Mouse (Mus musculus) embryonic facial prominence, embryonic 15.5 days (tissue): ENCODE results near the gene Cyp2w1. TPM values are rescaled to one million over a fixed set of nuclear protein-coding genes. Genes with fewer than 3 reads are reported as not detected.

ENCODE experiments used
- ATAC-seq: fragments of 200-750 bp; cut with Nextera tagmentation; 2 replicates; pipeline ENCODE4 v1.8.0; 2017; ENCODE audit warnings: low read depth, moderate TSS enrichment; ENCODE audit not compliant: insufficient number of reproducible peaks, low FRiP score, low TSS enrichment
- H3K27ac ChIP-seq: fragments of 300-500 bp; sonication (generic); replicated peaks from 2 replicates; pipeline ENCODE4 v1.5.1; 2015; ENCODE audit warnings: mild to moderate bottlenecking, inconsistent platforms
- H3K27me3 ChIP-seq: fragments of 300-500 bp; sonication (generic); 2 replicates; pipeline ENCODE4 v1.6.1; 2015; ENCODE audit warnings: inconsistent platforms
- H3K36me3 ChIP-seq: fragments of 300-500 bp; sonication (generic); 2 replicates; pipeline ENCODE4 v1.6.1; 2015; ENCODE audit warnings: mild to moderate bottlenecking, inconsistent platforms
- H3K4me1 ChIP-seq: fragments of 300-500 bp; sonication (generic); 2 replicates; pipeline ENCODE4 v1.6.1; 2015; ENCODE audit warnings: inconsistent platforms
- H3K4me2 ChIP-seq: fragments of 300-500 bp; sonication (generic); replicated peaks from 2 replicates; pipeline ENCODE4 v1.6.1; 2015; ENCODE audit warnings: mild to moderate bottlenecking, inconsistent platforms
- H3K4me3 ChIP-seq: fragments of 300-500 bp; sonication (generic); replicated peaks from 2 replicates; pipeline ENCODE4 v1.5.1; 2015; ENCODE audit warnings: mild to moderate bottlenecking, inconsistent platforms
- H3K9ac ChIP-seq: fragments of 300-500 bp; sonication (generic); 2 replicates; pipeline ENCODE4 v1.6.1; 2015; ENCODE audit warnings: inconsistent platforms
- H3K9me3 ChIP-seq: fragments of 300-500 bp; sonication (generic); replicated peaks from 2 replicates; pipeline ENCODE4 v1.6.1; 2016; ENCODE audit warnings: inconsistent platforms
- WGBS: fragments of 180-500 bp; shearing (Covaris S2); methylation state at CpG from one replicate; pipeline ENCODE4 v1.1.7; 2015; 5-methylcytosine and 5-hydroxymethylcytosine counted together
- polyA plus RNA-seq: library from polyadenylated mRNA; unstranded; fragments of >200 nt; fragmentation: Nextera tagmentation; extraction: Ambion mirVana; gene quantifications from 2 replicates; pipeline ENCODE4 v1.2.1, GENCODE M21; 2015

Gene Cyp2w1
- polyA plus RNA-seq, 1 experiment from 2014 or later, result 32.3 TPM

- Histone ChIP-seq H3K36me3 (no peaks in the 10 kb centered on the region), H3K27ac (no peak overlapping the region), H3K27me3 (peaks cover 45% of the 10 kb centered on the region), H3K4me1 (peaks cover 21% of the 10 kb centered on the region; the same call in 1 of the 2 replicates), H3K4me2 (no peak overlapping the region), H3K9me3 (no peaks in the 10 kb centered on the region), H3K4me3 (no peak overlapping the region), H3K9ac (no peak overlapping the region)
- 65% methylated on average over 9 of the region's 9 CpGs for WGBS
- no peak for ATAC-seq
Measured at GRCm38 (mm10) chr5:139323260-139323924, 29.0 kb upstream of the Cyp2w1 start.

GRCm38 (mm10) chr5:139324045-139324491 lies 28.3 kb upstream of the Cyp2w1 start:
- peaks cover 45% of the 10 kb centered on the region for H3K27me3 ChIP-seq
- no peak overlapping the region for H3K9ac ChIP-seq
- H3K36me3 ChIP-seq, result no peaks in the 10 kb centered on the region
- no peak for ATAC-seq
- peak overlapping the region; percentile 99; the same call in 1 of the 2 replicates for H3K4me2 ChIP-seq
- 0 out of 2 replicates have a peak overlapping the region, but pooled peaks have one; percentile 6 for H3K4me3 ChIP-seq
- WGBS, result 56% methylated on average over 5 of the region's 5 CpGs
- no peaks in the 10 kb centered on the region for H3K9me3 ChIP-seq
- no peak overlapping the region for H3K27ac ChIP-seq
- peaks cover 21% of the 10 kb centered on the region; the same call in 1 of the 2 replicates for H3K4me1 ChIP-seq

GRCm38 (mm10) chr5:139324691-139325394 lies 27.6 kb upstream of the Cyp2w1 start:
- Histone ChIP-seq H3K9ac (peak overlapping the region; percentile 44), H3K4me2 (peak overlapping the region; percentile 99), H3K9me3 (no peaks in the 10 kb centered on the region), H3K27me3 (peaks cover 45% of the 10 kb centered on the region), H3K4me3 (peak overlapping the region; percentile 59), H3K36me3 (no peaks in the 10 kb centered on the region), H3K4me1 (peaks cover 21% of the 10 kb centered on the region; the same call in 1 of the 2 replicates), H3K27ac (no peak overlapping the region)
- 0 out of 2 replicates have a peak, but pooled peaks have one; percentile 16 for ATAC-seq
- 2% methylated on average over 43 of the region's 62 CpGs for WGBS

- Histone ChIP-seq H3K4me1 (peaks cover 21% of the 10 kb centered on the region; the same call in 1 of the 2 replicates), H3K36me3 (no peaks in the 10 kb centered on the region), H3K27me3 (peaks cover 45% of the 10 kb centered on the region), H3K4me3 (peak within 1 kb of the TSS; percentile 59), H3K9ac (peak within 1 kb of the TSS; percentile 44), H3K27ac (no peak within 1 kb of the TSS), H3K4me2 (peak within 1 kb of the TSS; percentile 99), H3K9me3 (no peaks in the 10 kb centered on the region)
- WGBS, result 4% methylated on average over 54 of the region's 61 CpGs
- ATAC-seq, result peak; percentile 71
Measured at GRCm38 (mm10) chr5:139325395-139325966, 26.9 kb upstream of the Cyp2w1 start, which contains the start of gene Adap1. Adap1 (minus strand) TSS chr5:139325622.

- ATAC-seq, result no peak
- peaks cover 45% of the 10 kb centered on the region for H3K27me3 ChIP-seq
- no peak overlapping the region for H3K27ac ChIP-seq
- peaks cover 21% of the 10 kb centered on the region; the same call in 1 of the 2 replicates for H3K4me1 ChIP-seq
- no peaks in the 10 kb centered on the region for H3K9me3 ChIP-seq
- WGBS, result 64% methylated on average over 13 of the region's 13 CpGs
- H3K4me2 ChIP-seq, result no peak overlapping the region
- H3K9ac ChIP-seq, result no peak overlapping the region
- no peaks in the 10 kb centered on the region for H3K36me3 ChIP-seq
- H3K4me3 ChIP-seq, result no peak overlapping the region
Measured at GRCm38 (mm10) chr5:139326111-139326696, 26.2 kb upstream of the Cyp2w1 start.

- Histone ChIP-seq H3K4me3 (no peak overlapping the region), H3K4me1 (peaks cover 26% of the 10 kb centered on the region), H3K9me3 (no peaks in the 10 kb centered on the region), H3K27ac (no peak overlapping the region), H3K4me2 (no peak overlapping the region), H3K9ac (no peak overlapping the region), H3K36me3 (no peaks in the 10 kb centered on the region), H3K27me3 (peaks cover 45% of the 10 kb centered on the region)
- no peak for ATAC-seq
- 67% methylated on average over 7 of the region's 7 CpGs for WGBS
Measured at GRCm38 (mm10) chr5:139326986-139327633, 25.3 kb upstream of the Cyp2w1 start.

- H3K4me1 ChIP-seq, result peaks cover 26% of the 10 kb centered on the region
- 65% methylated on average over 7 of the region's 7 CpGs for WGBS
- no peak overlapping the region for H3K27ac ChIP-seq
- H3K4me3 ChIP-seq, result no peak overlapping the region
- H3K36me3 ChIP-seq, result no peaks in the 10 kb centered on the region
- no peak overlapping the region for H3K4me2 ChIP-seq
- peaks cover 43% of the 10 kb centered on the region for H3K27me3 ChIP-seq
- no peak overlapping the region for H3K9ac ChIP-seq
- ATAC-seq, result no peak
- no peaks in the 10 kb centered on the region for H3K9me3 ChIP-seq
Measured at GRCm38 (mm10) chr5:139327634-139328020, 24.8 kb upstream of the Cyp2w1 start.

- Histone ChIP-seq H3K9me3 (no peaks in the 10 kb centered on the region), H3K4me2 (no peak overlapping the region), H3K36me3 (peaks cover 10% of the 10 kb centered on the region), H3K4me1 (peaks cover 6% of the 10 kb centered on the region; the same call in 1 of the 2 replicates), H3K9ac (no peak overlapping the region), H3K4me3 (no peak overlapping the region), H3K27ac (no peak overlapping the region), H3K27me3 (peaks cover 11% of the 10 kb centered on the region)
- no peak for ATAC-seq
- 53% methylated on average over 7 of the region's 7 CpGs for whole genome bisulfite sequencing
Measured at GRCm38 (mm10) chr5:139330766-139331165, 21.7 kb upstream of the Cyp2w1 start.

GRCm38 (mm10) chr5:139331742-139332141 lies 20.7 kb upstream of the Cyp2w1 start:
- Histone ChIP-seq H3K4me3 (no peak overlapping the region), H3K9me3 (no peaks in the 10 kb centered on the region), H3K27ac (no peak overlapping the region), H3K4me1 (peaks cover 6% of the 10 kb centered on the region; the same call in 1 of the 2 replicates), H3K27me3 (0 out of 2 replicates have a peak, but pooled peaks cover 1% of the 10 kb centered on the region), H3K36me3 (peaks cover 18% of the 10 kb centered on the region), H3K4me2 (no peak overlapping the region), H3K9ac (no peak overlapping the region)
- 16% methylated on average over 8 of the region's 8 CpGs for WGBS
- 0 out of 2 replicates have a peak, but pooled peaks have one; percentile 27 for ATAC-seq

- ATAC-seq, result no peak
- H3K27me3 ChIP-seq, result no peaks in the 10 kb centered on the region
- peaks cover 26% of the 10 kb centered on the region for H3K36me3 ChIP-seq
- peaks cover 6% of the 10 kb centered on the region; the same call in 1 of the 2 replicates for H3K4me1 ChIP-seq
- no peak overlapping the region for H3K9ac ChIP-seq
- no peak overlapping the region for H3K27ac ChIP-seq
- H3K9me3 ChIP-seq, result no peaks in the 10 kb centered on the region
- no peak overlapping the region for H3K4me3 ChIP-seq
- H3K4me2 ChIP-seq, result no peak overlapping the region
- 82% methylated on average over 8 of the region's 8 CpGs for WGBS
Measured at GRCm38 (mm10) chr5:139332590-139333272, 19.7 kb upstream of the Cyp2w1 start.
